Mouse (Mus musculus) thymus, postnatal 25 days (tissue): ENCODE measurements around the gene Map3k5.

Experiments
- DNase-seq: peaks from one replicate; pipeline ENCODE4 v3.0.0; 2022

Gene Map3k5

DNA sequence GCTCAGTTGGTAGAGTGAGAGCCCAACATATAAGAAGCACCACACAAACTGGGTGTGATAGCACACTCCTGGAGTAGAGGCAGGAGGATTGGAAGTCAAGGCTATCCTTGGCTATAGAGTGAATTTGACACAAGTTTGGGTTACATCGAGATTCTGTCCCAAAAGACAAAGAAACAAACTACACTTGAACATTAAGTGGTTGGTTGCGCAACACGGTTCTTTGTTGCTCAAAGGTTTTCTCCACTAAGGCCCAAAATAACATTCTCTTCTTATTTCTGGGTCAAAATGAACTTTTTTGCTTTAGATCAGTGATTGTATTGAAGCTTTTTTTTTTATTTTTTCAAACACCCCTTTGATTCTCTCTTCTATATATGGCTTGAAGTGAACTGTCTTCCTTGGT lies 75.7 kb downstream of the Map3k5 start:
- DNase-seq = no peak

DNA sequence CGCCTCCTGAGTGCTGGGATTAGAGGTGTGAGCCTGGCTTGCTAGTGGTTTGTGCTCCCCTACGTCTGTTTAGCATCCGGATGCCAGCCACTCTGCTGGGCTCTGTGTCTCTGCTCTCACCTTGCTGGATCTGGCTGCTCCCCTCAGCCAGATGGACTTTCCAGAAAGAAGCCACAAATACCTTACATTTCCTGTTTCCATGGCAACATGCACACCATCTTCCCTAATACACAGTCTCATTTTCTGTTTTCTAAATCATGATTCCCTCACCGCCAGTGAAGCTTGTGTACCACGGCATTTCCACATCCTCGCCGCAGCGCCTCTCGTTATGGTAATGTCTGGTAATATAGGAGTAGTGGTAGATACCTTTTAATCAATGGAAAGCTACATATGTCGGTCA lies 84.1 kb downstream of the Map3k5 start:
- no peak for DNase-seq

DNA sequence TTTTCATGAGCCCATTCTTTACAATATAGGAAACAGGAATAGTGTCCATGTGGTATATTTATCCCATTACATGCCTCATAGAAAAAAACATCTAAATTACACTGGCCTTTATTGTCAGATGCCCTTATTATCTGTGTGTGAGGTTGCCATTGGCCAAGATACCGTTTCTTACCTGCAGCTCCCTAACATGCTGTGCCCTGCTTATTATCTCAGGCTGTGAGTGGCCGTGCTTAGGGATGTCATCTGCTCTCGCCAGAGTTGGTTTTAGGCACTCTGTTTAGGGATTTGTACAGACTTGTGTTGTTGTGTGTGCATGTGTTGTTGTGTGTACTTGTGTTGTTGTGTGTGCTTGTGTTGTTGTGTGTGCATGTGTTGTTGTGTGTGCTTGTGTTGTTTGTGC lies 84.5 kb downstream of the Map3k5 start:
- DNase-seq = no peak

DNA sequence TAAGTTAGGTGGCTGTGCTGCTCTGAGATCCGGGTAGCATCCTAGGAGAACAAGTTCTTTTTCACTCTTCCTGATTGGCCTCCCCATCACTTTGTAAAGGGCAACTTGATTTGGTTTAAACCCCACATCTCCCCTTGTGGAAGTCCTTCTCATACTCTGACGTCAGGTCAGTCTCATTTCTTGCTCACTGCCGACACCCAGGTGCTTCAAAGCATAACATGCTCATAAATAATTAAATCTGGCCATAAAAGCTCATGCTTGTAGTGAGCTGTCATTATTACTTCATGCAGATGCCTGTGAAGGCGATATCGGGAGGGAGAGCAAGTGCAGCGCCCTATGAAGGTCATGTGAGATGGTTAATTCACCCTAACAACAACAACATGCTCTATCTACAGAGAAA lies 87.0 kb downstream of the Map3k5 start:
- no peak for DNase-seq

DNA sequence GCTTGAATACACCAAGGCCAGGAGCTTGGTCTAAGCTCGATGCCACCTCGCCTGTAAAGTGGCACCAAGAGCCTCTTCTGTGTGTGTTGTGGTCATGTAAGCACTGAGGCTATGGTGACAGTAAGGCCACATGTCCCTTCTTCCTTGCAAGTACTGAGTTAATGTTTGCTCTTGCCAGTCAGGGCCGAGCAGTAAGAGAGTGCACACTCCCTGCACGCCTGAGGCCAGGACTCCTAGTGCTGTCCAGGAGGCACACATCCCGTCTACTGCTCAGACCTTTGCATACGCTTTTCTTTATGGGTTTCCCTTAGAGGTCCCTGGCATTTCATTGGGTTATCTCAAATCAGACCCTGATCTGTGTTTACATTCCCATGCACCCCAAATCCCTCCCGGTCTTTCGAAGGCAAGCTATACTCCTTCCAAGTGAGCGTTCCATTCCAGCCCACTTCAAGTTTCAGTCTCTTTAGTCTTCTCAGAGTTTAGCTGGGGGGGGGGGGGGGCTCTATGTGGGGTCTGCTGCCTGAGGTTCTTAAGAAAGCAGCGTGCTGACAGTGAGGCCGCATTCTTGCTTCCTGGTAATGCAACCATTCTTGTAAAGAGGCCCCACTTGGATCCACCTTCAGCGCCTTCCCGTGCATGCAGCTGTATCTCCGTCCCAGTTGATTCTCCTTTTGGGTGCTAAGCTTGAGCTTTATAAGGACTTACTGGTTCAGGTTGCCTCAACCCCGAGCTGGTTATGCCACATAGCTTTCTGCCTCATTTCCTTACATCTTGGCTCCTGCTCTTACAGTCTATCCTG lies 87.6 kb downstream of the Map3k5 start:
- no peak for DNase-seq

DNA sequence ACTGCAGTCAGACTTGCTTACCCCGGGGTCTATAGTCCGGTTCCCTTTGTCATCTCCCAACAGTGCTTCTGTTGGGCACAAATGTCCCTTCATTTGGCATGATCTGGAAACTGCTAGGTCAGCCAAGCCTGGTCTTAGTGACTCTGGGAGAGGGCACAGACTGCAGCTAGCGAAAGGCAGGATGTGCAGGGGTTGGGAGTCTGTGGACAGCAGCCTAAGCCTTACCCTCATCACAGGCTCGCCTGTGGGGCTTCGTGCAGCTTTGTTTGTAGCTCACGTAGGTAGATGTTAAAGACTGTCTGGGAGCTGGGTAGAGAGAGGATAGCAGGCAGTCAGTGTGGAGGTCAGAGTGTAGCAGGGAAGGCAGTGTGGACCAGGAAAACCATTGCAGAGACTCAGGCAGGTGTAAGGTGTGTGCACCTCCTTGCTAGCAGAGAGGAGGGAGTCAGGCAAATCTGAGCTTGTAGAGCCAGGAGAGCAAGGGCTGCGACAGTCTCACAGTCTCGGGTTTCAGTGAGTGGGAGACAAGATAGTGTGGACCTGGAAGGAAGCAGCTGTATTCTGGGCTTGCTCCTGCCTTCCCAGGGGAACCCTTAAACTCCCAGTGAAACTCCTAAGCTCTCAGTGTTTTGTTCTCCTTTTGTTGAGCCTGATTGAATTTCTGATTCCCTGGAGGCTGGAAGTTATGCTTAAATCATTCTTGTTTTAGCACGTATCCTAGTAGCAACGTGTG lies 88.5 kb downstream of the Map3k5 start:
- DNase-seq = no peak

DNA sequence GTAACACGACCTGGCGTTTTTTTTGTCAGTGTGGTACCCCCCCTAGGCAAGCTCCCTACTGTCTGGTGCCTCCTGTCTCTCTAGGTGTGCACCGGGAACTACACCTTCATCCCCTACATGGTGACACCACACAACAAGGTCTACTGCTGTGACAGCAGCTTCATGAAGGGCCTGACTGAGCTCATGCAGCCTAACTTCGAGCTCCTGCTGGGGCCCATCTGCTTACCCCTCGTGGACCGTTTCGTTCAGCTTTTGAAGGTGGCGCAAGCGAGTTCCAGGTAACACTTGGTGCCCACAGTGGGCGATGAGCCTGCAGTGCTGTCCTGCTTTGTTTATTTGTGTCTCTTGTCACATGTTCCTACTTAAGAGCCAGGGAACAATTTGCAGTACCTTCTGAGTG lies 89.3 kb downstream of the Map3k5 start:
- no peak for DNase-seq

DNA sequence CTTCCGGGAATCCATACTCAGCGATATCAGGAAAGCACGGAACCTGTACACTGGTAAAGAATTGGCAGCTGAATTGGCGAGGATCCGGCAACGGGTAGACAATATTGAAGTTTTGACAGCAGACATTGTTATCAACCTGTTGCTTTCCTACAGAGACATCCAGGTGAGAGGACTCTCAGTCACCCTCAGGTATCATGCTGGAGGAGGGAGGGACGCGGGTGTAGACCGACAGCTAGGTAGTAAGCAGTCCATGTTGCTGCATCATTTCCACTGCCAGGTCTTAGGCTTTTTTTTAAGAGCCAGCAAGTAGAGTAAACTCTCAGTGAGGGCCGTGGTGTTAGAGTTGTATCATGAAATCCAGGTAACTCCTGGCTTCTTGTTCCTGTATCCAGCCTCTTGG lies 90.6 kb downstream of the Map3k5 start:
- DNase-seq = no peak

DNA sequence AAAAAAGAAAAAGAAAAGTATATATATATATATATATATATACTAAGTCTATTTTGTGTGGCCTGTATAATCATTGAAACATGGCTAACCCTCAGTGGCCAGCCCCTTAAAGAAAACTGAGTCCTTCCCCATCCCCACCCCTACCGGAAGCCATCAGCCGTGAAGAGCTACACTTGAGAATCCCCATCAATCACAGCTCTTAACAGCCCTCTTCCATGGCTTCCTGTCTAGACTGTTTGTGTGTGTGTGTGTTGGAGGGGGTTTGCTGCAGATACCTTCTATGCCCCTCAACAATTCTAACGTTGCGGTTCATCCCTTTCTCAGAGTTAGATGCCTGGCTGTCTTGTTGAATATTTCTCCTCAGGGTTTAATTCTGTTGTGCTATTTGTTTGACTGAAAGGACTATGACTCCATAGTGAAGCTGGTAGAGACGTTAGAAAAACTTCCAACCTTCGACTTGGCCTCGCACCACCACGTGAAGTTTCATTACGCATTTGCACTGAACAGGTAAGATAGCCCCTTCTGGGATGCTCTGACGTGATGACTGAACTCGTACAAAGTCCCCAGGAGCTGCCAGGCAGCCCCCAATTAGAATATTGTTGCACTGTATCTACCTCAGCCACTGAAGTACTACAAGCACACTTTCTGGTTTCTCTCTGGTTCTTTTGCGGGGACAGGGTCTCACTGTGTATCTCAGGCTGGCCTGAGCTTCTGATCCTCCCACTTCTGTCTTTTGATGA lies 91.7 kb downstream of the Map3k5 start:
- no peak for DNase-seq

DNA sequence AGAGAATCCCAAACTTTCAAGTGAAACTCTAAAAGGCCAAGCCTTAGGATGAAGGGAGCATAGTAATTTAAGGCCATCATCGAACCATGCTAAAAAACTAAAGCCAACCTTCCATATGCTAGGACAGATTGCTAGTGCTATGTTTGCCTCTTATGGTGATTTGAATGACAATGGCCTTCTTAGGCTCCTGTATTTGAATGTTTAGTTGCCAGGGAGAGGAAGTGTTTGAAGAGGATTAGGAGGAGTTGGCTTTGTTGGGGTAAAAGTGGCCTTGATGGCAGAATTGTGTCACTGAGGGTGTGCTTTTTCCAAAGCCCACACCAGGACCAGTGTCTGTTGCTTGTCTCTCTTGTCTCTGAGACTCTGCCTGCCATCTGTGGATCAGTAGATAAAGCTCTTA lies 96.4 kb downstream of the Map3k5 start:
- no peak for DNase-seq

DNA sequence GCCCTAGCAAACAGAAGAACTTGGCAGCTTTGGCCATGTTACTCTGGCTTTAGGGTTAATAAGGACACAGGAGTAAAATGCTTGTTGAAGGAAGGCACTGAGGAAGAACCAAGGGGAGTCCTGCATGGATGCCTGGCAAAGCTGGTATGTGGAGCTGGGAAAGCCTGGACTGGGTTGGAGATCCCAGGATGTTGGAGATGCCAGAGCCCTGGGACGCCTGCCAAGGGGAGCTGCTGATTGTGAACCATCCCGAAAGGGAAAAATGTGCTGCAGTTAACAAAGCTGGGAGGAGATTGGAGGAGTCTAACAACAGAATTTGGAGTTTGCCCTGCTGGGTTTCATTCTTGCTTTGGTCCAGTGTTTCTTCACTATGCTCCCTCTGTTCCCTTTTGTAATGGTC lies 97.7 kb downstream of the Map3k5 start:
- no peak for DNase-seq

DNA sequence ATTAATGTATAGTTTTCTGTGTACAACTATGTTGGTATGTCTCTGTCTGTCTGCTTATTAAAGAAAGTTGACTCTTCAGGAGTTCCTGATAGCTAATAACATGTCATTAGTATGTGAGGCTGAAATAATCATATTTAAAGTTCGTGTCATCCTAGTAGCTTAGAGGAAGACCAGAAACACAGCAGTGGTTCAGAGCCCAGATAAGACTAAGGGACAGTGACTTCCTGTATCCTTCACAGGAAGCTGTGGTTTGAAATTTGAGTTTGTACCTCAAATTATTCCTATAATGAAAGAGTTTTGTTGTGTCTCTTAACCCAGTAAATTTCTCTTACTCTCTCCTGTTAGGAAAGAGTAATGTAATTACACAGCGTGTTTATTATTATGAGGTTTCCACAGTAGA lies 102.1 kb downstream of the Map3k5 start:
- DNase-seq = no peak

DNA sequence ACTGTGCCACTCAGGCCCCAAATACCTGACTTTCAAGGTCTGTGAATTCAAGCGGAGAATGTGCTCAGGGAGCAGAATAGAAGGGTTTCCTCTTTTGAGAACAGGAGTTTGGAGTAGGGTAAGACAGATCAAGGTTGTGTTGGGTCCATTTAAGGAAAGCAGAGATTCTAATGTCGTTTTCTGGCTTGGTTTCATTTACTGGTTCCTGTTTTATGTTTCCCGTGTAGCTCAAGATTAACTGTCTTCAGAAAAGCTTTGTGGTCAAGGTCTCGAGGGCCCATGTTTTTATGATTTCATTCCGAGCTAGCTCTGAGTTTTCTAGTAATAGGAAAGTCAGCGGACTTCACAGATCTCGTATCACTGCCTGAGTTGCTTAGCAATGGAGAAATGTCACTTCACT lies 102.6 kb downstream of the Map3k5 start:
- no peak for DNase-seq

DNA sequence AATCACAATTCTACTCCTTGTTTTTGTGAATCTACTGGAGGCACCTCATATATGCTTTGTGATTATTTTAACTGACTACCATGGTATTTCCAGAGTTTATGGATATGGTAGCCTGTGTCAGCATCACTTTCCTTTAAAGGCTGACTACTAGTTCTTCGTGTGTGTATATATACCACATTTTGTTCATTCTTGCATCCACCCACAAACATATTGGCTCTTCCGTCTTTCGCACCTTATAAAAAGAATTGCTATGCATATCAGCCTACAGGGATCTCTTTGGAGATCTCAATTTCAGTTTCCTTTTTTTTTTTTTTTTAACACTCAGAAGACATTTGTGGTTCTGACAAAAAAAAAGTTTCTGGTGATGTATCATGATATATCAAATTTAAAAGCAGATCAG lies 105.3 kb downstream of the Map3k5 start:
- DNase-seq = no peak

DNA sequence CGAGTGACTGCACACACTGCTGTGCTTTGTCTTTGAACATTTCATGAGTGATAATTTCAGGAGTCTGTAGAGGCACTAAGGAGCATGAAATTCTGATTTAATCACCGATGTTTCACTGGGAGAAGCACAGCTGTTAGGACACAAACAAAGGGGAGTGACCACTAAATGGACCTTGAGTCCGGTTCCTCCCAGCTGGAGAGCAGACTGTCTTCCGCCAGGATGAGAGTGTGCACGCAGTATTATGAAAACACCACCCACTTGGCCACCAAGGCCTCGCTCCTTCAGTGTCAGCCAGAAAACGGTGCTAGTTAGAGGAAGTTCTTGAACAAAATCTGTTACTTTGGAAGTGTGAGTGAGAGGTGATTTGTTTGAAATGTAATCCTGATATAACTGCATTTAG lies 105.8 kb downstream of the Map3k5 start:
- no peak for DNase-seq

DNA sequence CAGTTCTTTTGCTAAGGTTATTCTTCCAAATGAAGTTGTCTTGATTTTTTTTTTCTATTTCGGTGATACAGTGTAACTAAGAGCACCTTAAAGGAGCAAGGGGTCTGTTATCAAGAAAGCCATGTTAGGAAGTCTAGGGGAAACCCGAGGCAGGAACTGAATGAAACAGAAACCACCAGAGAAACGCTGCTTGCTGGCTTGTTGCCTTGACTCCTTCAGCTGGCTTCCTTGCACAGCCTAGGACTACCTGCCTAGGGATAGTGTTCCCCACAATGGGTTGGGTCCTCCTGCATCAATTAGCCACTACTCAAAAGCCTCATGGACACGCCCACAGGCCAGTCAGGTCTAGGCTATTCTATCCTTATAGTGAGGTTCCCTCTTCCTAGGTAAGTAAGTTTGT lies 106.4 kb downstream of the Map3k5 start:
- no peak for DNase-seq

DNA sequence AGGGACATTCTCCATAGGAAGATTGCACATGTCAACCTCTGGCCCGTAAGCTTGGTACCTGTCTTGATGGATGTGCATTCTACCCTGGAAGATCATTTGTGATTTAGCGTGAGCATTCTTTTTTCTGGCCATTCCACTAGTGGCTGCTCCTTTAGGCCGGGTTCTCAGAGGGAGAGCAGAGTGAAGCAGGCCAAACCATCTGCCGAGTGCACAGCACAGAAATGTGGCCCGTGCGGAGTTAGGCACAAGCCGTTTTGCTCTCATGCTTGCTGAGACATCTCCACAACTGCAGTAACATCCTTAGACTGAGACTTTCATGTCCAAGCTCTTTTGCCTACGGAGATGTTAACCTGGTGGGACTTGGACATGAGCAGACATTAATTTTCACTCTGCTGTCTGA lies 107.8 kb downstream of the Map3k5 start:
- no peak for DNase-seq

DNA sequence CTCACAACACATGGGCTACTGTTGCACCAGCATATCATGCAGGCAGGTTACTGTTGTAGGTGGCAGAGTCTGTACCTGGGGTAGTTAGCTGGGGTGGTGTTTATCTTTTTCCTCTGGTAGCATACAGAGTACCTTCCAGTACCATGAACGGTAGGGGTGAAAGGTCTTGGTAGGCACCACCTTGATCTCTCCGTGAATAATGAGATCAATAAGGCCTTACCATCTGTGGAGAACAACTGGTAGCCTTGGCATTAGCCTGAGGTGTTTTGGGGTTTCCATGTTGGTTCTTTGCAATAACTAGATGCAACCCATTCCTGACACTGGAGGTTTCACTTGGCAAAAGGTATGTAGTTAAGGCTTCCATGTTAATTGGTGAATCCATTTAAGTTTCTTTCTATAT lies 109.8 kb downstream of the Map3k5 start:
- DNase-seq = no peak

DNA sequence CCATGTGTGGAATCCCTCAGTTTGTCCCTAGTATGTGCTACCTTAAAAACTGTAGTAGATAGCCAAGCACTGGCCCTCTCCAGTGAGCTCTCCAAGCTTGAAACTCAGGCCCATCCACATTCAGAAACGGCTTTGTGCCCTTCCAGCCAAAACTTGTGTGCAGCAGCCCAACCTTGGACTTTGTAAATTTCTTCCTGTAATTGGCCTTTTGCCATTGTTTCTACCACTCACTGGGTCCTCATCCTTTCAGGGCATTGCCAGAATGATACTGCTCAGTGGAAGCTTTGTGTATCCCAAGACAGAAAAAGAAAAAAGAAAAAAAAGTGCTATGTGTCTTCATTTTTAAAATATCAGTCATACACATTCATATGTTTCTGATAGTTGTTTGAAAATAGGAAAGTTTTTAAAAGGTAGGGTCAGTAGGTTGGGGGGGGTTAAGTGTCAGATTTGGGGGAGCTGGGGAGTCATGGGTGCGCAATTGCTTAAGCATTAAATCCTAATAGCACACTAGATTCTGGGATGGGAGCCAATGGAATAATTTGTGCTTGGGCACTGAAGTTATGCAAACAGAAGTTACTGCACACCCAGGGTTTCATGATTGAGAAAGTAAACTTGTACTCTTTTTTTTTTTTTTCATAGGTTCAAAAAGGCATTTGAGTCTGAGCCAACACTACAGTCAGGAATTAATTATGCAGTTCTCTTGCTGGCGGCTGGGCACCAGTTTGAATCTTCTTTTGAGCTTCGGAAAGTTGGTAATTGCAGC lies 111.6 kb downstream of the Map3k5 start:
- no peak for DNase-seq

DNA sequence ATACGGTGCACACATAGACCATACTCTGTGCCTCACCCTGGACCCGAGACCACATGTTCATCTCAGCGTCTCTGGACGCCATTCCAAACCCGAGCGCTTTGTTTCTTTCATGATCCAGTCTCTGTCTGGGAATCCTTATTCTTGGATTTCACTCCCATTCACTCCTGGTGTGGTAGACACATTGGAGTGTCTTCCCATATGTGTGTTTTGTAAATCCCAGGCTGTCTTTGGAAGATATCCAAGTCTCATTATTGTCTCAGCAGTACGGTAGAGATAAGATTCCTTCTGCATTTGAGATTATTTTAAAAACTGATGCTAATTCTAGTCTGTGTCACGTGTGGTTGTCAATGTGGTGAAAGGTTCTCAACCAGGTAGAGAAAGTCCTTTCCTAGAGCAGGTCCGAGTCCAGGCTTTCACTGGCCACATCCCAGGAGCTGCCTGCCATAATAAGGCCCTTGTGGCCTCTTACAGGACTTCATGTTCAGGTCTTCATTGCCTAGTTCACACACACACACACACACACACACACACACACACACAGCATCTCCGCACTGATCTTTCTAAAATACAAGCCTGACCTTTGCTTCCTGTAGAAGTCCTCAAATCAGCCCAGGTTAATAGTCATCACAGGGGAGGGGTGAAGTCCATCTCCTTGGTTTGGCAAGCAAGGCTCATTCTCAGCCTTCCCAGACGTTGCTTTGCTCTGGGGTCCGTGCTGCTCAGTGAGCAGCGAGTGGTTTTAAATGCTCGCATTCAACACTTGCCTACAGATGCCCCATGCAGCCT lies 122.8 kb downstream of the Map3k5 start:
- no peak for DNase-seq

DNA sequence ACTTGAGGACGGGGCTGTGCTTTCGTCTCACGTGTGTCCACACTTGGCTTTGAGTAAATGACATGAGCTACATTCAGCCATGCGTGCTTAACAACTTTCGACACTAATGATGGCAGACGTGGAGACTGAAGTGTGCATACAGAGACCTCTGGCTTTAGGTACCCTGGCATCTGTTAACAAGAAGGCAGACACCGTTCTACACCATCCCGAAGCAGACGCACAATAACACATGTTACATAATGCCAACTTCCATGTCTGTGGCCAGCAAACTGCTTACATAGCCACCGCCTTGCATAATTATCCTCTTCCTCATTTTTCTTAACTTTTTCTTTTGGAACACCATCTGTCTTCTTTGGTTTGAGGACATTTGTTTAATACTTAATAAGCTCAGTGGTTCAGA lies 123.8 kb downstream of the Map3k5 start:
- no peak for DNase-seq

DNA sequence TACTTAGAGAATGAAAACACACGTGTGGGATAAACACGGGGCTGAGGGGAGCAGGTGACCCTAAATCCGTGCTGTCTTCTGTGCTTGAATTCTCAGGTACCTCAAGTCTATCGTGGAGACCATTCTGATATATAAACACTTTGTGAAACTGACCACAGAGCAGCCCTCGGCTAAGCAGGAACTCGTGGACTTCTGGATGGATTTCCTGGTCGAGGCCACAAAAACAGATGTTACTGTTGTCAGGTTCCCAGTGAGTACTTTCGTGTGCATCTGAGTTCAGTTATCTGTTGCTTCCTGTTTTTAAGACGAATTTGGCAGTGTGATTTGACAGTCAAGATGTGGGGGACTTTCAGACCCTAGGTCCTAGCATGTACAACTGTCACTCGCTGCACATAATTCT lies 124.6 kb downstream of the Map3k5 start:
- DNase-seq = peak; percentile 7
